Mouse (Mus musculus): ENCODE measurements around the gene Lmx1a.

GRCm38 (mm10) chr1:167695910-167696459 is 6.9 kb downstream of the Lmx1a start:
- TF ChIP-seq POLR2A (IDR thresholded peaks at IDR 0.05; ENCODE audit: low read depth, low read length) (no peak), CTCF (IDR thresholded peaks at IDR 0.05; ENCODE audit: borderline replicate concordance, insufficient read depth, low read length) (no peak)
